Mouse (Mus musculus): ENCODE data around the gene Zbtb20. TPM values are rescaled to one million over a fixed set of nuclear protein-coding genes. Genes with fewer than 3 reads are reported as not detected.

Zbtb20 gene
- polyA plus RNA-seq, 2 experiments = 0.40 to 2.2 TPM

- H3K9me3 ChIP-seq (ENCODE audit: control insufficient read depth, low read length) = no peaks in the 10 kb centered on the region
- no peaks in the 10 kb centered on the region for H3K4me1 ChIP-seq (replicated peaks; ENCODE audit: control insufficient read depth in 2 of 2, insufficient read depth in 2 of 2, low read length in 1 of 2)
- no peaks in the 10 kb centered on the region for H3K27me3 ChIP-seq (ENCODE audit: control insufficient read depth, insufficient read depth, low read length)
- DNase-seq (ENCODE audit: low read depth in 3 of 3, low spot score in 3 of 3) (no peak), ATAC-seq (ENCODE audit: insufficient read depth) (no peak)
- H3K36me3 ChIP-seq (replicated peaks; ENCODE audit: control insufficient read depth, insufficient read depth, low read depth) = no peaks in the 10 kb centered on the region
- TF ChIP-seq EP300 (IDR thresholded peaks at IDR 0.05; ENCODE audit: low read depth) = no peak
- no peak for TF ChIP-seq CTCF (IDR thresholded peaks at IDR 0.05; ENCODE audit: low read depth)
- H3K27ac ChIP-seq = no peak overlapping the region
- no peak overlapping the region for H3K9ac ChIP-seq (replicated peaks)
- 47% methylated on average over 10 of the region's 10 CpGs for WGBS (ENCODE audit: insufficient replicate concordance)
- H3K4me2 ChIP-seq (ENCODE audit: low read depth) = no peak overlapping the region
- H3K4me3 ChIP-seq (ENCODE audit: insufficient read depth in 1 of 2, low read depth in 2 of 2, low read length in 2 of 2) = no peak overlapping the region
Observed at GRCm38 (mm10) chr16:43577399-43577798, 701.7 kb downstream of the Zbtb20 start.

DNA sequence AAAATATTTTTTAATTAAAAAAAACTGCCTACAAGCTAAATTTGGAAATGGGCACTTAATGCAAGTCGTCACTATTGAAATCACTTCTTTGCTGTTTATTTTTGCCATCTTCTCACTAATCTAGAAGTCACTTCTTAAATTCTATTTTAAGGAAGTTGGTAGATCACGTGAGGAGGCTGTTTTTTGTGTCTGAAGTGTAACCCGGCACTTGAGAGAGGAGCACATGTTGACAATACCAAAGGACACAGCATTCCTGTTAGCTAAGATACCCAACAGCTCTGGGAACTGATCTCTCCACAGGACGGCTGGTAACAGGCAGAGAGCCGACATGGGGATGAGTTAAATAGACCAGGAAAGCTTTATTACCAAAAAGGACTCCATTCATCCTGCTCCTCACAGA lies 702.7 kb downstream of the Zbtb20 start:
- no peak overlapping the region for H3K9ac ChIP-seq (replicated peaks)
- H3K4me3 ChIP-seq (ENCODE audit: insufficient read depth in 1 of 2, low read depth in 2 of 2, low read length in 2 of 2) = no peak overlapping the region
- DNase-seq (ENCODE audit: low read depth in 3 of 3, low spot score in 3 of 3) (no peak), ATAC-seq (ENCODE audit: insufficient read depth) (no peak)
- H3K9me3 ChIP-seq (ENCODE audit: control insufficient read depth, low read length) = no peaks in the 10 kb centered on the region
- TF ChIP-seq CTCF (IDR thresholded peaks at IDR 0.05; ENCODE audit: low read depth) = no peak
- TF ChIP-seq EP300 (IDR thresholded peaks at IDR 0.05; ENCODE audit: low read depth) = no peak
- 26% methylated on average over 5 of the region's 5 CpGs for WGBS (ENCODE audit: insufficient replicate concordance)
- no peaks in the 10 kb centered on the region for H3K36me3 ChIP-seq (replicated peaks; ENCODE audit: control insufficient read depth, insufficient read depth, low read depth)
- no peak overlapping the region for H3K4me2 ChIP-seq (ENCODE audit: low read depth)
- H3K27ac ChIP-seq = no peak overlapping the region
- H3K27me3 ChIP-seq (ENCODE audit: control insufficient read depth, insufficient read depth, low read length) = no peaks in the 10 kb centered on the region
- no peaks in the 10 kb centered on the region for H3K4me1 ChIP-seq (replicated peaks; ENCODE audit: control insufficient read depth in 2 of 2, insufficient read depth in 2 of 2, low read length in 1 of 2)

DNA sequence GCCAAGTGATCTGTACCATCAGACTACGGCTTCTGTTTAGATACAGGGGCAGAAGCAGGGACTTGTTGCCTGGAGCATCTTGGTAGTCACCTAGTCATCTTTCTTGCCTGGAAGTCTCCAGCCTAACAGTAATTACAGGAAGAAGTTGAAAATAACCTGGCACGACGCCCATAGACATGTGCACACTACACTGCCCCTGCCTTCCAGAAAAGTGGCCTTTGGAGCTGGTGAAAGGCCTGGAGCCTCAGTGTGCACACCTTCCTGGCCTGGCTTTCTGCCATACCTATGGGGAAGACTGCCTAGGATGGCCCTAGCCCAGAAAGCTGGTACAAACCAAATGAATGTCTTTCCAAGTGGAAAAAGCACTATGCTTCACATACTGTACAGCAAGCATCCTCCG lies 703.4 kb downstream of the Zbtb20 start:
- no peak for DNase-seq (ENCODE audit: low read depth in 3 of 3, low spot score in 3 of 3)

DNA sequence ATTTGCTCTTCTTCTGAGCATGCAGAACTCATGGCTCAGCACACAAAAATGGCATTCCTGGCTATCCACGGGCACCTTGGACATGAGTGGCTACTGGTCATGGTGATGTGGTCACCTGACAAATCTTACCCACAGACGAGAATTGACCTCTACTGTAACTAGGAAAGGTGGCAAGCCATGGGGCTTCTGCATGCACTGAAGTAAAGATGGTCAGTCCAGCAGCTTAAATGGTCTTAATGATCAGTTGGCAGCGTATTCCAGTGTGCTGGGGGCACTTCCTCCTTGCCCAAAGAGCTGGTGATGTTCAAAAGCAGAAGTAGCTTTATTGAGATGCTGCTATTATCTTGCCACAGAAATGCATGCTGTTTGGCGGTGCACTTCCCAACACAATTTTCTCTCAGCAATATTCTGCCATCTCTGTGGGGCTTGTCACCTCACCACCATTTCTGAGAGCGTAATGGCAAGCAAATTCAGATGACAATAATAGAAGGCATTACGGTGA lies 704.7 kb downstream of the Zbtb20 start:
- no peak overlapping the region for H3K4me2 ChIP-seq (ENCODE audit: low read depth)
- H3K4me3 ChIP-seq (ENCODE audit: insufficient read depth in 1 of 2, low read depth in 2 of 2, low read length in 2 of 2) = no peak overlapping the region
- no peaks in the 10 kb centered on the region for H3K4me1 ChIP-seq (replicated peaks; ENCODE audit: control insufficient read depth in 2 of 2, insufficient read depth in 2 of 2, low read length in 1 of 2)
- WGBS (ENCODE audit: insufficient replicate concordance) = 45% methylated on average over 6 of the region's 6 CpGs
- no peak overlapping the region for H3K9ac ChIP-seq (replicated peaks)
- no peaks in the 10 kb centered on the region for H3K9me3 ChIP-seq (ENCODE audit: control insufficient read depth, low read length)
- H3K27me3 ChIP-seq (ENCODE audit: control insufficient read depth, insufficient read depth, low read length) = no peaks in the 10 kb centered on the region
- ATAC-seq (ENCODE audit: insufficient read depth) (no peak), DNase-seq (ENCODE audit: low read depth in 3 of 3, low spot score in 3 of 3) (no peak)
- no peak for TF ChIP-seq EP300 (IDR thresholded peaks at IDR 0.05; ENCODE audit: low read depth)
- no peak for TF ChIP-seq CTCF (IDR thresholded peaks at IDR 0.05; ENCODE audit: low read depth)
- no peak overlapping the region for H3K27ac ChIP-seq
- no peaks in the 10 kb centered on the region for H3K36me3 ChIP-seq (replicated peaks; ENCODE audit: control insufficient read depth, insufficient read depth, low read depth)

More for the DNA sequence above, 703.4 kb downstream of the Zbtb20 start:
- Histone ChIP-seq H3K27me3 (ENCODE audit: control insufficient read depth, insufficient read depth, low read length) (no peaks in the 10 kb centered on the region), H3K9me3 (ENCODE audit: control insufficient read depth, low read length) (no peaks in the 10 kb centered on the region), H3K9ac (replicated peaks) (no peak overlapping the region), H3K27ac (no peak overlapping the region), H3K4me3 (ENCODE audit: insufficient read depth in 1 of 2, low read depth in 2 of 2, low read length in 2 of 2) (no peak overlapping the region), H3K36me3 (replicated peaks; ENCODE audit: control insufficient read depth, insufficient read depth, low read depth) (no peaks in the 10 kb centered on the region), H3K4me2 (ENCODE audit: low read depth) (no peak overlapping the region), H3K4me1 (replicated peaks; ENCODE audit: control insufficient read depth in 2 of 2, insufficient read depth in 2 of 2, low read length in 1 of 2) (no peaks in the 10 kb centered on the region)
- 62% methylated on average over 4 of the region's 4 CpGs for WGBS (ENCODE audit: insufficient replicate concordance)
- TF ChIP-seq CTCF (IDR thresholded peaks at IDR 0.05; ENCODE audit: low read depth) = no peak
- TF ChIP-seq EP300 (IDR thresholded peaks at IDR 0.05; ENCODE audit: low read depth) = no peak
- ATAC-seq (ENCODE audit: insufficient read depth) = no peak

GRCm38 (mm10) chr16:43581551-43581950 lies 705.9 kb downstream of the Zbtb20 start:
- no peak for DNase-seq (ENCODE audit: low read depth in 3 of 3, low spot score in 3 of 3)
- ATAC-seq (ENCODE audit: insufficient read depth) = no peak
- Histone ChIP-seq H3K4me3 (ENCODE audit: insufficient read depth in 1 of 2, low read depth in 2 of 2, low read length in 2 of 2) (no peak overlapping the region), H3K36me3 (replicated peaks; ENCODE audit: control insufficient read depth, insufficient read depth, low read depth) (no peaks in the 10 kb centered on the region), H3K9ac (replicated peaks) (no peak overlapping the region), H3K4me1 (replicated peaks; ENCODE audit: control insufficient read depth in 2 of 2, insufficient read depth in 2 of 2, low read length in 1 of 2) (no peaks in the 10 kb centered on the region), H3K9me3 (ENCODE audit: control insufficient read depth, low read length) (no peaks in the 10 kb centered on the region), H3K27me3 (ENCODE audit: control insufficient read depth, insufficient read depth, low read length) (no peaks in the 10 kb centered on the region), H3K4me2 (ENCODE audit: low read depth) (no peak overlapping the region), H3K27ac (no peak overlapping the region)
- 75% methylated on average over 4 of the region's 4 CpGs for WGBS (ENCODE audit: insufficient replicate concordance)
- TF ChIP-seq CTCF (IDR thresholded peaks at IDR 0.05; ENCODE audit: low read depth) (no peak), EP300 (IDR thresholded peaks at IDR 0.05; ENCODE audit: low read depth) (no peak)

Data from liver, embryonic 14.5 days (tissue).